Mouse (Mus musculus): ENCODE data around the gene Foxk1.

DNA sequence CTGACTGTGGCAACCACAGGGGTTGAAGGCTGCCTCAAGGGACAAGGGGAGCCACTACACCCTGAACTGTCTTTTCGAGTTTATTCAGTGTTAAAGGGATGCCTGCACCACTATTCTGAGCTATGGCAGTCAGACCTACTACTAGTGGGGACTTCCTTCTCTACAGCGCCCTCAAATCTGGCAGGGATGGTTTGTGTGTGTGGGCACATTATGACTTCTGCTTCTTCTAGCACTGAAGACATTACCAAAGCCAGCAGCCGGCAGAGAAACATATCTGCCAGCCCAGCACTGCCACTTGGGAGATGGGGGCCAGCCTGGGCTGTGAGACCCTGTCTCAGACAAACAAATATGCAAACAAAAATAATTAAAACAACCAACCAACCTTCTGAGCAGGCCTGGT is 102.9 kb downstream of the Foxk1 start:
- TF ChIP-seq CTCF (conservative IDR thresholded peaks at IDR 0.05; ENCODE audit: low read length) (no peak), NANOG (IDR thresholded peaks at IDR 0.05; ENCODE audit: borderline replicate concordance, low read length) (no peak)

Data from E14TG2a.4 (cell line).